Mouse (Mus musculus) lung, embryonic 15.5 days (tissue): Measurements from ENCODE around the gene Ccdc186. TPM values are rescaled to one million over a fixed set of nuclear protein-coding genes. Genes with fewer than 3 reads are reported as not detected.
"Not testable (repeated sequence)": the region's sequence is repeated elsewhere in the genome, so short reads cannot be mapped to it uniquely, and the experiment has no call there.

Experiments used
- ATAC-seq: fragments of 200-750 bp; cut with Nextera tagmentation; 2 replicates; pipeline ENCODE4 v1.8.0; 2017; ENCODE audit warnings: moderate number of reproducible peaks, borderline replicate concordance; ENCODE audit not compliant: low FRiP score, low TSS enrichment; ENCODE audit errors: extremely low read depth
- H3K27ac ChIP-seq: fragments of 300-500 bp; sonication (generic); 2 replicates; pipeline ENCODE4 v1.5.1; 2015; ENCODE audit warnings: moderate library complexity, mild to moderate bottlenecking, inconsistent platforms
- H3K27me3 ChIP-seq: fragments of 300-500 bp; sonication (generic); 2 replicates; pipeline ENCODE4 v1.6.1; 2015; ENCODE audit warnings: inconsistent platforms
- H3K36me3 ChIP-seq: fragments of 300-500 bp; sonication (generic); 2 replicates; pipeline ENCODE4 v1.6.1; 2015; ENCODE audit warnings: inconsistent platforms
- H3K4me1 ChIP-seq: fragments of 300-500 bp; sonication (generic); 2 replicates; pipeline ENCODE4 v1.6.1; 2015; ENCODE audit warnings: inconsistent platforms
- H3K4me2 ChIP-seq: fragments of 300-500 bp; sonication (generic); 2 replicates; pipeline ENCODE4 v1.6.1; 2015; ENCODE audit warnings: inconsistent platforms, mild to moderate bottlenecking, moderate library complexity
- H3K4me3 ChIP-seq: fragments of 300-500 bp; sonication (generic); 2 replicates; pipeline ENCODE4 v1.5.1; 2015; ENCODE audit warnings: mild to moderate bottlenecking, inconsistent platforms
- H3K9ac ChIP-seq: fragments of 300-500 bp; sonication (generic); 2 replicates; pipeline ENCODE4 v1.6.1; 2015; ENCODE audit warnings: inconsistent platforms
- H3K9me3 ChIP-seq: fragments of 300-500 bp; sonication (generic); 2 replicates; pipeline ENCODE4 v1.6.1; 2016; ENCODE audit warnings: inconsistent platforms
- WGBS: fragments of 180-500 bp; shearing (Covaris S2); methylation state at CpG from one replicate; pipeline ENCODE4 v1.1.7; 2015; 5-methylcytosine and 5-hydroxymethylcytosine counted together
- polyA plus RNA-seq: library from polyadenylated mRNA; unstranded; fragments of >200 nt; fragmentation: Nextera tagmentation; extraction: Ambion mirVana; gene quantifications from 2 replicates; pipeline ENCODE4 v1.2.1, GENCODE M21; 2015

Ccdc186 gene
- polyA plus RNA-seq, 1 experiment from 2014 or later: 26.2 TPM

DNA sequence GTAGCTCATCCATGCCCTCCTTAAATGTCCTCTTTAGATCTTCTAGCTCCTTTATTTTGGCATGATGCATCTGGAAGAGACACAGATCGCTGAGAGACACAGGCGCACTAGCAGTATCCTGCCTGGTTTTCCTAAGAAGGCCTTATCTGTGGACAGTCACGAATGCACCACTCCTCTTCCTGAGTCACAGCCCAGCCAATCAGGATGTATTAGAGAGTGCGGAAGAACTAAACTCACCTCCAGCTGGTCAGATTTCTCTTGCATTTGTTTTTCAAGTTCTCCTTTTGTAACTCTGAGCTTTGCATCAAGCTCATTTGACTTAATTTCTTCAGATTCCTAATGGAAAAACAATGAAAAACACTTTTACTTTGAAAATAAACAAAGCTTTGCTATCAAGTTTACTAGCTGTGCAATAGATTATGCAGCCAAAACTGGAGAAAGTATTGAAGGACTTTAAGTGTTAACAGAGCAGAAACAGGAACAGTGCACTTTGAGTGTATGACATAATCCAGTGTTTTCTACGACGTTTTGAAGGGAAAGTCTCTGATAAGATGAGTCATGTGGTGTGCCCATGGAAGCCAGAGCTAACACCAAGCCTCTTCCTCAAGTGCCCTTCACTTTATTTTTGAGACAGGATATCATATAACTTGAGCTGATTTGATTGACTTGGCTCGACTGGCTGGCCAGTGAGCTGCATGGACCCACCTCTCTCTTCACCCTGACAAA, 20.9 kb downstream of the Ccdc186 start:
- H3K36me3 ChIP-seq: peaks cover 69% of the 10 kb centered on the region
- no peaks in the 10 kb centered on the region for H3K9me3 ChIP-seq
- H3K27me3 ChIP-seq: no peaks in the 10 kb centered on the region
- H3K4me1 ChIP-seq: peaks cover 9% of the 10 kb centered on the region
- peak overlapping the region; percentile 63 for H3K27ac ChIP-seq
- no peak overlapping the region for H3K4me3 ChIP-seq
- H3K4me2 ChIP-seq: no peak overlapping the region
- ATAC-seq: peak; percentile 35; the same call in 1 of the 2 replicates
- 48% methylated on average over 7 of the region's 7 CpGs for WGBS
- no peak overlapping the region for H3K9ac ChIP-seq

DNA sequence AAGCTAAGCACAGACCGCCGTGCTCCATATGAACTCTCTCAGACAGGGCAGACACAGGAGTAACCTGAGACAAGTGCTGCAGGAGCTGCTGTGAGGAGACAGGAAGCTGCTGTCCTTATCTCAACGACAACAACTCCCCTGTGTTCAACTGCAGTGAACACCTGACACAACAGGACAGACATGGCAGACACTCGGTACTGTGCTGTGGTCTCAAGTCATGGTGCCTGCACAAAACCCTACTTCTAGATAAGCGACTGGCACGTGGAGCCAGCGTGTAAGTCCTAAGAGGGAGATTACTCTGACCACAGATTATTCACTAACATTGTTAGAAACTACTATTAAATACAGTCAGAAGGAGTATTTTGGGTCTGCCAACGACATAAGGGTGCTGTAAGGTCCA, 21.8 kb downstream of the Ccdc186 start:
- no peak overlapping the region for H3K4me3 ChIP-seq
- H3K9ac ChIP-seq: no peak overlapping the region
- no peak overlapping the region for H3K27ac ChIP-seq
- no peaks in the 10 kb centered on the region for H3K9me3 ChIP-seq
- 65% methylated on average over 8 of the region's 8 CpGs for WGBS
- H3K4me1 ChIP-seq: peaks cover 9% of the 10 kb centered on the region
- ATAC-seq: no peak
- no peak overlapping the region for H3K4me2 ChIP-seq
- peaks cover 68% of the 10 kb centered on the region for H3K36me3 ChIP-seq
- H3K27me3 ChIP-seq: no peaks in the 10 kb centered on the region

DNA sequence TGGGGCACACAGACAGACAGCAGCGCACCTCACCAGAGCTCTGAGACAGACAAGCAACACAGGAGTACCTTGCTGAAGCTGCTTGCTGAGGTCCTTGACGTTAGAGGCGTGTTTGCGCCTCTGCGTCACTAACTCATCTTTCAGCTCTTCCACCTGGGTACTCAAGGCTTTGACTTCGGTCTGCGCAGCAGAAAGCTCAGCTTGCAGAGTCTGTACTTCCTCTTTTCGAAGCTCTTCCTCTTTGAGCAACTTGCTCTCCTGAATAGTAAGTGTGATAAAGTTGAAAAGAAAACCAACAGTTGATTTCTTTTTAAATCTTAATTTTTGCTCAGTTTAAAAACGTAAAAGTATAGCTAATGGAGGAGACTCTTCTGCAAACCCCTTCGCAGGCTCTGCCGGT, 24.6 kb downstream of the Ccdc186 start:
- no peaks in the 10 kb centered on the region for H3K27me3 ChIP-seq
- H3K4me1 ChIP-seq: peaks cover 9% of the 10 kb centered on the region
- no peak for ATAC-seq
- 87% methylated on average over 11 of the region's 11 CpGs for WGBS
- H3K27ac ChIP-seq: no peak overlapping the region
- peaks cover 86% of the 10 kb centered on the region for H3K36me3 ChIP-seq
- no peak overlapping the region for H3K9ac ChIP-seq
- no peak overlapping the region for H3K4me2 ChIP-seq
- no peak overlapping the region for H3K4me3 ChIP-seq
- H3K9me3 ChIP-seq: no peaks in the 10 kb centered on the region

DNA sequence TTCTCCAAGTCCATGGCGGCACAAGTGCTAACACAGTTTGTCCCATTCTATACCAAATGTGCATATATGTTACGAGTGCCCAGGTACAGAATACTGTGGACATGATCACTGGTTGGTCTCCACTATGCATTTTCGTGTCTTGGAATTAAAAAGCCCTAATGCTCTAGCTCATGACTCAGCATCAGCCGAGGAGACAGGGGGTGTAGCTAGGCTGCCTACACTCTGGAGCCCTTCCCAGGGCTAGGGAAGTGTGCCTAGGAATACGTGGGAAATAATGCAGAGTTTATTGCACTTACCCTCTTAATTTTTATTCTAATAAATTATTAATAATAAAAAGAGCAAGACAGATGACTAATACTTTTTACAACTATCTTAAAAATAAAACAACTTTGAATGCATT, 33.0 kb downstream of the Ccdc186 start:
- WGBS: 92% methylated on average over 5 of the region's 5 CpGs
- Histone ChIP-seq H3K4me1 (no peaks in the 10 kb centered on the region), H3K4me2 (no peak overlapping the region), H3K4me3 (no peak overlapping the region), H3K27ac (no peak overlapping the region), H3K27me3 (no peaks in the 10 kb centered on the region), H3K9me3 (no peaks in the 10 kb centered on the region), H3K36me3 (peaks cover 50% of the 10 kb centered on the region), H3K9ac (no peak overlapping the region)
- no peak for ATAC-seq

DNA sequence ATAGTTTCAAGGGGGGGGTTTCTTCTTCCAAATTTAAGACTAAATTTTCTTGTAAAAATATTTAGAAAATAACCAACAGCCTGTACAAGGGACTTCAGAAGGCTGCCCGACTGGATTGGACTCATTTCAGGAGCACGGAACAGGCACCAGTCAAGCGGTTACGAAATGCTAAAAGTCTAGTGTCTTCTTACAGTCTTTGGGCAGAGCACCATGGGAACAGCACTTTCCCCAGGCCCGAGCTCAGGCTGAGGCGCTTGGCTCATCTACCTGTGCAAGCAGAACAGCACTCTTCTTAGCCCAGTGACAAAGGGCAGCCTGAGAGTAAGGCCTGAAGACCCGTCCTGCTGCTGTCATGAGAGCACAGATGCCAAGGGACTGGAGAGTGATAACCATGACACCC, 34.1 kb downstream of the Ccdc186 start:
- Histone ChIP-seq H3K27ac (no peak overlapping the region), H3K4me3 (no peak overlapping the region), H3K9ac (no peak overlapping the region), H3K9me3 (no peaks in the 10 kb centered on the region), H3K4me2 (no peak overlapping the region), H3K4me1 (no peaks in the 10 kb centered on the region), H3K36me3 (peaks cover 42% of the 10 kb centered on the region), H3K27me3 (no peaks in the 10 kb centered on the region)
- 73% methylated on average over 7 of the region's 7 CpGs for WGBS
- no peak for ATAC-seq

DNA sequence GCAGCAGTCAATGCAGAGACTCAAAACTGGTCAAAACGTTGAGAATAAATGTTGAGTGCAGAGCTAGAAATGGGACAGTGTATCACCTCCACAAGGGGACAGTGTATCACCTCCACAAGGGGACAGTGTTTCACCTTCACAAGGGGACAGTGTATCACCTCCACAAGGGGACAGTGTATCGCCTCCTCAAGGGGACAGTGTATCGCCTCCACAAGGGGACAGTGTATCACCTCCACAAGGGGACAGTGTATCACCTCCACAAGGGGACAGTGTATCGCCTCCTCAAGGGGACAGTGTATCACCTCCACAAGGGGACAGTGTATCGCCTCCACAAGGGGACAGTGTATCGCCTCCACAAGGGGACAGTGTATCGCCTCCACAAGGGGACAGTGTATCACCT, 43.5 kb downstream of the Ccdc186 start:
- not testable (repeated sequence) for H3K9ac ChIP-seq, H3K4me2 ChIP-seq, H3K27ac ChIP-seq, H3K36me3 ChIP-seq, H3K4me3 ChIP-seq, ATAC-seq, H3K9me3 ChIP-seq, H3K27me3 ChIP-seq
- WGBS: 93% methylated on average over 7 of the region's 7 CpGs
- H3K4me1 ChIP-seq: peaks cover 35% of the 10 kb centered on the region

DNA sequence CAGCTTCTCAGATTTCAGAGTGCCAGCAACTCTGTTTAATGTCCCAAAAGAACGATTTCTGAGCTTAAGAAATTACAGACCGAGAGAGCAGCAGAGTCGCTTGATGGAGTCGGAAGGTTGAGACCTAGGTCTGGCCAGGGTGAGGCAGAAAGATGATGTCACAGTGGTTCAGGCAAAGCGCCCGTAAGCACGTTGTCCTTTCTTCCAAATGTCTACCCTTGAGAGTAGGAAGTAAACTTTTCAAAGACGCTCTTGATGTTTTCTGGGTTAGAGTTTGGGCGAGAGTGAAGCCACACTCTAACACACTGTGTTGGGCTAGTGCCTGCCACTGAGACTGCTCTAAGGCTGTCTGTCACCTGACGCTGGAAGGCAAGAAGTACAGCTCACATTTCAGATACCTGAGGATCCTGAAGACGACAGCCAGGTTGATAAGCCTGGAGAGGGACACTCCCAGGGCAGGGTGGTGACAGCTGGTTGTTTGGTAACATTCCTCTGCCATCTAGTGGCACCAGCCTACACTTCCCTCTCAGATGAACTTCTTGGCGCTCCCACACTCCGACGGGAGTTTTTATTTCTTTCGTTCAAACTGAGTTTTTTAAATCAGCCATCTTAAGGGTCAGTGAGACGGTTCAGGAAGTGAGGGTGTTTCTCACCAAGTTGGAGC, 45.1 kb downstream of the Ccdc186 start:
- Histone ChIP-seq H3K4me3 (no peak overlapping the region; the same call in 1 of the 2 replicates), H3K9me3 (no peaks in the 10 kb centered on the region), H3K27ac (no peak overlapping the region), H3K36me3 (no peaks in the 10 kb centered on the region), H3K4me2 (peak overlapping the region; percentile 68), H3K4me1 (peaks cover 35% of the 10 kb centered on the region), H3K9ac (no peak overlapping the region), H3K27me3 (no peaks in the 10 kb centered on the region)
- no peak for ATAC-seq
- WGBS: 14% methylated on average over 16 of the region's 16 CpGs

DNA sequence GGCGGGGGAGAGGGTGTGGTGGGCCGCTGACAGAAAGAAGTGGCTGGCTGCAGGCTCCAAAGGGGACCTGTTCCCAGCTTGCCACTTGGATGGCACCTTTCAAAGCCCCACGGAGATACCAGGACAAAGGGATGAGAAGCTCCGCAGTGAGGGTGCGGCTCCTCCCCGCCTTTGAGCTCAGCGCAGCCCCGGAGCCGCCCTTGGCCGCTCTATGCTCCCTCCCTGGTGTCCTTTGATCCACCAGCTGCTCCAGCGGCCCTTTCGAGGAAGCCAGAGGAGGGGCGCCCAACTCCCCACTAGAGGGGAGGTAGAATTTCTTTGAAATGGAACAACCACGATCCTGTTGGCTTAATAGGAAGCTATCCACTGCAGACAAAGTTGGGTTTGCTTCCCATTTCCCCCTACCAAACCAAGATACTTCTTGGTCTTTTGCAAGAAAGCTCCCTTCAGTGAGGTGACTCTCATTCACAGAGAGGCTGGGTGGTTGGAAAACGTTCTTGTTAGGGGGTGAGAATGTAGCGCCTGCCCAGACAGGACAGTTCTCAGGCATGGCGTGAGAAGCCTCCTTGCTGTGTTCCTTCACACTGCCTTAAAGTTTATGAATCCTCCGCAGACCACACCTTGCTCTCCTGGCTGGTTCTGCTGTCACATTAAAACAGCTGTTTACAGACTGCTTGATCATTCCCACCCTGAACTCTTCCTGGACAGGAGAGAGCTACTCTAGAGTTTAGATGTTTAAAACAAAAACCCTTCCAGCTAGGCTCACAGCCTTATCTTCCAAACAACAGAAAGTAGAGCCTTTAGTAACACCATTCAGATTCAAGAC, 45.9 kb downstream of the Ccdc186 start:
- H3K4me3 ChIP-seq: peak overlapping the region; percentile 27
- H3K4me2 ChIP-seq: peak overlapping the region; percentile 68
- no peaks in the 10 kb centered on the region for H3K9me3 ChIP-seq
- ATAC-seq: no peak
- H3K27me3 ChIP-seq: no peaks in the 10 kb centered on the region
- no peak overlapping the region for H3K27ac ChIP-seq
- H3K9ac ChIP-seq: peak overlapping the region; percentile 20; the same call in 1 of the 2 replicates
- no peaks in the 10 kb centered on the region for H3K36me3 ChIP-seq
- WGBS: 4% methylated on average over 18 of the region's 18 CpGs
- peaks cover 35% of the 10 kb centered on the region for H3K4me1 ChIP-seq

DNA sequence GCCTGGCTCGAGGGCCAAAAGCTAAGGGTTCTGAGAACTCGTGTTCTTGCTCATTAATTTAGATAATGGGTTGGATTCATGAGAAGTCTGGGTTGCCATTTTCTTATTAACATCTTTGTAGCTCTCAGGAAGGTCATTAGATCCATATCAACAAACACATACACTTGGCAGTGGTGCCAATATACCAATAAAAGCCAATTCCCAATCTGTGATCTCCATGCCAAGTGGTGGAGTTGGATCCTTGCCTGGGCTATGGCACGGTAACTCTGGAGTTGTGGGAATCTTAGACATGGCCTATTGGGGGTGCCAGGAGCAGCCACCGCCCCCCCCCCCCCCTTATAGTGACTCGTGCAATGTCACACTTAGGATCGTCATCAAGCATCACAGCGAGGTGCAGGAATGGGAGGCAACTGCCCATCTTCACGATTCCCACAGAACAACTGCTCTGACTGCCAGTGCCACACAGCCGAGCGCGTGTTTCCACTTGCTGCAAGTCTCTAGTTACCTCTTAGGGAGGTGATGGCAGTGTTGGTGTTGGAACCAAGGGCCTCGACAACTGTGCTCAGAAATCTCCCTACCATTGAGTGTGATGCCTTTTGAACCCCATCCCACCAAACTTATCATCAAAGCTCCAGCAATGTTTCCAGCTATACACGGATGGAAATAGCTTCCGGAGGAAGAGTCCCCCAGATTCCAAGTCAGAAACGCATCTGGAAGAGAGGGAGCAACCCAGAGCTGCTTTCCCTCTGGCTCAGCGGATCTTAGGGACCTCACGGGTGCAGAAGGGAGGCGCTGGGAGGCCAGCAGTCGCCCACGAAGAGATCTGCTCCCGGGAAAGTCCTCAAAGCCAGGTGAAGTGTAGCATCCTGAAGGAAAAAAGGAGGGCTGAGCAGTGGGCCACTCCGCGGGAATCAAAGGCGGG, 46.8 kb downstream of the Ccdc186 start:
- Histone ChIP-seq H3K27me3 (no peaks in the 10 kb centered on the region), H3K9ac (peak overlapping the region; percentile 20; the same call in 1 of the 2 replicates), H3K9me3 (no peaks in the 10 kb centered on the region), H3K27ac (0 out of 2 replicates have a peak overlapping the region, but pooled peaks have one; percentile 9), H3K4me3 (peak overlapping the region; percentile 27), H3K4me2 (peak overlapping the region; percentile 68), H3K36me3 (no peaks in the 10 kb centered on the region), H3K4me1 (peaks cover 35% of the 10 kb centered on the region)
- WGBS: 27% methylated on average over 24 of the region's 24 CpGs
- ATAC-seq: no peak

DNA sequence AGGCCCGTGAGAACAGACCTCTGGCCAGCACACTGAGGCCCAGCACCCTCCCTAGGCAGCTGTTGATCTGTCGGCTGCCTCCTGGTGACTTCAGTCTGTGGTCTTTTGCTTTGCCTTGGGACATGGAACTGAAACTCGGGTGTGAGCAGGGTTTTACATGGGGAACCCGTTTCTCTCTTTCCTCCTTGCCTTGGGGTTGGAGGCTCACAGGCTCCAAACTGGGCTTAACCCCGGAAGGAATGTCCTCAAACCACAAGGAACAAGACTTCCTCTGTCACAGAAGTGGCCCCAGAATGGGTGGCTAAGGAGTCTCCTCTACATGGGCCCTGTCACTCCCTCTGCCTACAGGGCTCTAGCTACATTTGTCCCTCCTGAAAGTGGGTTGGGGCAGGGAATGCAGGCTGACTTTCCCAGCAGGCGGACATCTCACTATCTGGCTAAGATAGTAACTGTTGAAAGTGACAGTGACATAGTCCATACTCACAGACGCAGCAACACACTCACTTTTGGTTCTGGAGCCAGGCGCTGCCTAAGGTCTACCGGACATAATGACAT, 47.5 kb downstream of the Ccdc186 start:
- no peaks in the 10 kb centered on the region for H3K9me3 ChIP-seq
- H3K9ac ChIP-seq: no peak overlapping the region
- H3K4me1 ChIP-seq: peaks cover 35% of the 10 kb centered on the region
- H3K27me3 ChIP-seq: no peaks in the 10 kb centered on the region
- 56% methylated on average over 9 of the region's 9 CpGs for WGBS
- no peak overlapping the region for H3K4me2 ChIP-seq
- no peaks in the 10 kb centered on the region for H3K36me3 ChIP-seq
- peak; percentile 32; the same call in 1 of the 2 replicates for ATAC-seq
- no peak overlapping the region for H3K4me3 ChIP-seq
- H3K27ac ChIP-seq: peak overlapping the region; percentile 9
